Mouse (Mus musculus) heart, postnatal 0 days (tissue): ENCODE measurements around the gene Irf6.

ENCODE experiments used
- CTCF ChIP-seq: IDR thresholded peaks from 2 replicates; pipeline ENCODE4 v1.5.1; 2016; ENCODE audit warnings: antibody characterized with exemption, control low read depth, low read depth
- EP300 ChIP-seq: IDR thresholded peaks from 2 replicates; pipeline ENCODE4 v1.6.1; 2016; ENCODE audit warnings: antibody characterized with exemption, low read depth

DNA sequence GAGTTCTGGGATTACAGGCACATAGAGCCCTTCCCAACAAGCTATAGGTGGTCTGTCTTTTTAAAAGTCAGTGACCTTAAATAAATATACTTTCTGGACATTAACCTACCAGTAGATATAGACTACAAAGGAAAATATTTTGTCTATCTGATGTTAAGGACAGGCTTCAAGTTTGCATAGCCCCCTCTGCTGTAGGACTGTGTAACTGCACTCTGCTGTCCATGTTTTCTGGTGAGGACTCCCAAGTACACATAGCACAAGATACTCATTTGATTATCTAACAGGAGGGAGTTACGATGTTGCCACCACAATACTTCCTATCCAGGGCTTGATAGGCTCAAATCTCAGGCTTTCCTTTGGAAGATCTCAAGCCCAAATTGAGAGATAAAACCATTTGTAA is 19.2 kb upstream of the Irf6 start:
- TF ChIP-seq CTCF, result no peak
- no peak for TF ChIP-seq EP300
